Mouse (Mus musculus) neural tube, embryonic 13.5 days (tissue): ENCODE measurements around the gene Camta1. TPM values are rescaled to one million over a fixed set of nuclear protein-coding genes. Genes with fewer than 3 reads are reported as not detected.

ENCODE experiments used
- ATAC-seq: fragments of 200-750 bp; cut with Nextera tagmentation; 2 replicates; pipeline ENCODE4 v1.8.0; 2017; ENCODE audit warnings: low read depth, mild to moderate bottlenecking, moderate TSS enrichment, moderate library complexity
- H3K27ac ChIP-seq: fragments of 300-500 bp; sonication (generic); replicated peaks from 2 replicates; pipeline ENCODE4 v1.5.1; 2015; ENCODE audit warnings: moderate library complexity, mild to moderate bottlenecking, inconsistent platforms
- H3K27me3 ChIP-seq: fragments of 300-500 bp; sonication (generic); 2 replicates; pipeline ENCODE4 v1.6.1; 2015; ENCODE audit warnings: mild to moderate bottlenecking, inconsistent platforms
- H3K36me3 ChIP-seq: fragments of 300-500 bp; sonication (generic); 2 replicates; pipeline ENCODE4 v1.6.1; 2015; ENCODE audit warnings: mild to moderate bottlenecking, inconsistent platforms
- H3K4me1 ChIP-seq: fragments of 300-500 bp; sonication (generic); replicated peaks from 2 replicates; pipeline ENCODE4 v1.6.1; 2015; ENCODE audit warnings: inconsistent platforms
- H3K4me2 ChIP-seq: fragments of 300-500 bp; sonication (generic); 2 replicates; pipeline ENCODE4 v1.6.1; 2015; ENCODE audit warnings: inconsistent platforms, mild to moderate bottlenecking, moderate library complexity
- H3K4me3 ChIP-seq: fragments of 300-500 bp; sonication (generic); 2 replicates; pipeline ENCODE4 v1.5.1; 2015; ENCODE audit warnings: mild to moderate bottlenecking, inconsistent platforms
- H3K9ac ChIP-seq: fragments of 300-500 bp; sonication (generic); 2 replicates; pipeline ENCODE4 v1.6.1; 2015; ENCODE audit warnings: moderate library complexity, mild to moderate bottlenecking, inconsistent platforms
- H3K9me3 ChIP-seq: fragments of 300-500 bp; sonication (generic); 2 replicates; pipeline ENCODE4 v1.6.1; 2016; ENCODE audit warnings: inconsistent platforms
- WGBS: fragments of 180-500 bp; shearing (Covaris S2); methylation state at CpG from one replicate; pipeline ENCODE4 v1.1.7; 2015; 5-methylcytosine and 5-hydroxymethylcytosine counted together
- polyA plus RNA-seq: library from polyadenylated mRNA; unstranded; fragments of >200 nt; fragmentation: Nextera tagmentation; extraction: Ambion mirVana; gene quantifications from 2 replicates; pipeline ENCODE4 v1.2.1, GENCODE M21; 2015

Gene Camta1
- polyA plus RNA-seq, result 165 and 175 TPM in 2 replicates

DNA sequence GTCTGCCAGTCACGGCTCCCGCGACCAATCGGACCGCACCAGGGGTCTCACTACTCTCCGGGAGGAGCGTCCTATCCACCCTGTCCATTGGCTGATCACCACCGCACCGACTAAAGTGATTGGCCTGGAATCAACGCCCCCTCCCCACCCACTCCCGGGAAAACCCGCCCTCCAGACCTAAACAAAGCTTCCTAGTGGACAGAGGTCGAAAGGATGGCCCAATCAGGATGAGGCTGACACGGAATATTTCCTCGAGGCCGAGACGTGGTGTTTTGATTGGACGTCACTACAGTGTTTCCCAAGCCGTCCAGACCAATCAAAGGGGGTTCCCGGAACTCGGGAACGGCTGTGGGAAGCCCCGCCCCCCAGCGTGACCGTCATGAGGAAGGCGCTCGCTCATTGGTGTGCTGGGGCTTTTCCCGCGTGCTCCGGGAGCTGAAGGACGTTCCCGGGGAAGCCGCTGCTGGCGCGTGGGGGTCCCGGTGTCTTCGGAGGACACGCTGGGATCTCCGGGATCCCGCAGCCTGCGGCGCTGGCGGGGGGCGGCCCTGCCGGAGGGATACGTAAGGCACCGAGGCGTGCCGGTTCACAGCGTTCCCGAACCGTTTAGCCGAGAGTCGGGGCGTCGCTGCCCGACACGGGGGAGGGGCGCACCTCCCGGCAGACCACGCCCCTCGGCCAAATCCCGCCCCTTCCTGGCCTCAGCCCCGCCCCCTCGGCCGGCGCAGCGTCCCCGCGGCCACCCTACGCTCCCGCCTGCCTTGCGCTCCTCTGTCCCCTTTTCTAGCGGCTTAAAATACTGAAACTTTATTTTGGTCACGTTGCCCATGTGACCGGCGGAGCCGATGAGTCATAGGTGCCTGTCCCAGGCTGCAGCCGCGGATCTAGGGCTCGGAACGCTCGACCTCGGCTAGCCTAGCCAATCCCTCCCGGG lies at the start of gene Camta1:
Camta1 (minus strand) TSS at position 71 of the 934 bp plus-strand sequence.
- H3K27me3 ChIP-seq, result peaks cover 3% of the 10 kb centered on the region; the same call in 1 of the 2 replicates
- ATAC-seq, result peak; percentile 98
- H3K36me3 ChIP-seq, result no peaks in the 10 kb centered on the region
- H3K27ac ChIP-seq, result peak within 1 kb of the TSS; percentile 94
- under 1% methylated on average over 85 of the region's 85 CpGs for WGBS
- H3K4me3 ChIP-seq, result peak within 1 kb of the TSS; percentile 81
- H3K9me3 ChIP-seq, result no peaks in the 10 kb centered on the region
- peaks cover 44% of the 10 kb centered on the region for H3K4me1 ChIP-seq
- H3K4me2 ChIP-seq, result peak within 1 kb of the TSS; percentile 93
- H3K9ac ChIP-seq, result peak within 1 kb of the TSS; percentile 90

DNA sequence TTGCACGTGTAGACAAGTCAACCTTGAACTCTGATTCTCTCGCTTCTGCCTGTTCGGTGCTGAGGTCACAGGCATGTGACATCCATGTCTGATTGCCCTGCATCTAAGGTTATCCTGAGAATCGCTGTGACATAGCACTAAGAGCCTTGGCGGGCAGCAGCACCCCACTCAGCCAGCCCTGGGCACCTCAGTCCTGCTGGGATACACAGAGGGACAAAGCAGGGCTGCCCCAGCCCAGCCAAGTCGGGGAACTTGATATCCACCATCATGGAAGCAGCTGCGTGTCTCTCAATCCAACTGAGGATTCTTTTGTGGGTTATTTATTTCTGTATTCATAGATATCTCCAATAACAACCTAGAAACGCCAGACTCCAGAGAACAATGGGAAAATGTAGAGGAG lies 47.1 kb upstream of the Camta1 start:
- no peaks in the 10 kb centered on the region for H3K27me3 ChIP-seq
- H3K9ac ChIP-seq, result no peak overlapping the region
- no peak overlapping the region; the same call in 1 of the 2 replicates for H3K27ac ChIP-seq
- H3K4me1 ChIP-seq, result peaks cover 29% of the 10 kb centered on the region
- H3K36me3 ChIP-seq, result no peaks in the 10 kb centered on the region
- no peak for ATAC-seq
- no peak overlapping the region for H3K4me2 ChIP-seq
- H3K9me3 ChIP-seq, result no peaks in the 10 kb centered on the region
- H3K4me3 ChIP-seq, result no peak overlapping the region
- 74% methylated on average over 8 of the region's 8 CpGs for WGBS

DNA sequence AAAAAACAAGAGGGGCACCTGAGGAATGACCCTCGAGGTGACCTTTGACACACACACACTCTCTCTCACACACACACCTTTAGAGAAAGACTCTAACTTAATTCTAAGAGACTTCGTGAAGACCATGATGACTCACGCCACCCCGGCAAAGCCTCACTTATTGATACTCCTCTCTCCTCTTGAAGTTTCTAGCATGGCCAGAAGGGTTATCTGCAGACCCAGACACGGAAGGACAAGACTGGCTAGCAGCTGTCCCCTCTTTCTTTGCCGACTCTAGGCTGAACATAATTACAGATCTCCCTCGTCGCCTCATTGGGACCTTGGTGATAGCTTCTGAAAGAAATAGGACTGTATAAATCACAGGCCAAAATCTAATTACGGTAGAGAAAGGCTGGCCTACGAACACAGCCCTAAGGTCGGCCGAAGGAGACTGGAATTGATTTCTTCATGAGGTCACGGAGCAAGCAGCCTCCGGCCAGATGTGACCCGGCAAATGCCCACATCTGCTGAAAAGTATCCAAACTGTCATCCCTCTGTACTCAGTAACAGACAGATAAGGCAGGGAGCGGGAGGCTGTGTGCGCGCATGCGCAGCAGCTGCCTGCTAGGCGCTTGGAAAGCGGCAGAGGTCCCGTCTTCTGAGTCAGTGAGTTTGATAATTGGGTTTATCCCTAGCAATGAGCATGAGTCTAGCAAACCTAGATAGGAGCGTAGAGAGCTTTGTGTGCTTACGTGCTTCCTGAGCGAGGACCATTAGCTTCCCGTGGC lies 46.1 kb upstream of the Camta1 start:
- 70% methylated on average over 26 of the region's 26 CpGs for WGBS
- Histone ChIP-seq H3K36me3 (no peaks in the 10 kb centered on the region), H3K27ac (no peak overlapping the region), H3K9ac (no peak overlapping the region), H3K27me3 (no peaks in the 10 kb centered on the region), H3K4me1 (peaks cover 29% of the 10 kb centered on the region), H3K9me3 (no peaks in the 10 kb centered on the region), H3K4me3 (no peak overlapping the region), H3K4me2 (no peak overlapping the region)
- peak; percentile 47; the same call in 1 of the 2 replicates for ATAC-seq

DNA sequence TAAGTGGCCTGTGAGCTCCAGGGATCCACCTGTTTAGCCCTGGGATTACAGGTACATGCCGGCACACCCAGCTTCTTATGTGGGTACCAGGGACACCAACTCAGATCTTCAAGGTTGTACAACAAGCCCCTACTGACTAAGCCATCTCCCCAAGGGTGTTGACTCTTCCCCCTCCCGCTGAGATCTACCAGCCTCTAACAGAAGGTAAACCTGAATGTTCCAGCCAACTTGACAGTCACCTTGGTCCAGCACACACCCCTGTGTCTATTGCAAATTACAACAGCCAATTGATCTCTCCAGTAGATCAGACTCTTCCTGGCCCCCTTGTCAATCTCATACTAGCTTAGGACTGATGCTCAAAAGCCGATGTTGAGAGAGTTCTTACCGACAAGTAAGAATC lies 43.9 kb upstream of the Camta1 start:
- peaks cover 29% of the 10 kb centered on the region for H3K4me1 ChIP-seq
- WGBS, result 74% methylated on average over 4 of the region's 4 CpGs
- H3K27ac ChIP-seq, result no peak overlapping the region
- H3K9ac ChIP-seq, result no peak overlapping the region
- no peak overlapping the region for H3K4me3 ChIP-seq
- no peaks in the 10 kb centered on the region; the same call in 1 of the 2 replicates for H3K27me3 ChIP-seq
- no peak overlapping the region for H3K4me2 ChIP-seq
- ATAC-seq, result no peak
- no peaks in the 10 kb centered on the region for H3K36me3 ChIP-seq
- no peaks in the 10 kb centered on the region for H3K9me3 ChIP-seq

DNA sequence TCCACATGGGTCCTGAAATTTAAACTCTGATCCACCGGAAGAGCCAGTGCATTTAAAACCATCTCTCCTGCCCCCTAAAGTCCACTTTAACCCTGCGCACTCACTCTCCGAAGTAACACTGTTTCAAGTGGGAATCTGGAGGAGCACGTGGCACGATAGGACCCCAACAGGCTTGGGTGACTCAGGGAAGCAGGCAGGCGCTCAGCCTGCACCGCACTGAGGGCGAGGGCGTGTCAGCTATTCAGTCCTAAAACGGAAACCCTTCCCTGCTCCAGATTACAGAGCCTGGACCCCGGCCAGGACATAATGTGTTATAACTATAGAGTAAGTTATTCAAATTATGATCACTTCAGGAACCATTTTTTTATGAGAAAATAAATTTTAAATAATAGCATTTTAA lies 42.4 kb upstream of the Camta1 start:
- no peak for ATAC-seq
- WGBS, result 53% methylated on average over 11 of the region's 11 CpGs
- Histone ChIP-seq H3K4me2 (no peak overlapping the region), H3K4me3 (no peak overlapping the region), H3K27me3 (no peaks in the 10 kb centered on the region; the same call in 1 of the 2 replicates), H3K27ac (no peak overlapping the region), H3K4me1 (peaks cover 30% of the 10 kb centered on the region), H3K9ac (no peak overlapping the region), H3K9me3 (no peaks in the 10 kb centered on the region), H3K36me3 (no peaks in the 10 kb centered on the region)

DNA sequence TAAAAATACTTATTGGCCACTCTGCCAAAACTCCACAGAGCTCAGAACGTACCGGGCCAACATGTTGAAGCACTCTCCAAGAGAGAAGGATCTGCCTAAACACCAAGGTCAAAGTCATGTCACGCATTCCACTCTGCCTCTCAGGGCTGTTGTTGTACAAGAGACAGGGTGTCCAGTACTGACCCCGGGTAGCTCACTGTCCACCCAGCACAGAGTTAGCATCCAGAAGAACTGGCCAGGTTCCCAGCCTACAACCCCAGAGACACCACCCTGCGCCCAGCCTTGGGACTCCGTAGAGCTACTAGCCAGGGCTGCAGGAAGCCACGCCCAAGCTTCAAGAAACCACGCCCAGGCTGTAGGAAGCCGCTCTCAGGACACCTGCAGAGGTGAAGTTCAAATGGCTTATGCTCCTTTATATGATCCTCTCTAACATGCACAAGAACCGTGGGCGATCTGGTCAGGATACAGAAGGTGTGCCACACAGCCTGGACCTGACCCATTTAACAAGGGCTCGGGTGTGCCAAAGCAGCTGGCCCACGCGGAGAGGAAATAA lies 41.1 kb upstream of the Camta1 start:
- H3K9ac ChIP-seq, result no peak overlapping the region
- 54% methylated on average over 14 of the region's 14 CpGs for WGBS
- H3K4me1 ChIP-seq, result peaks cover 24% of the 10 kb centered on the region
- no peak for ATAC-seq
- H3K9me3 ChIP-seq, result no peaks in the 10 kb centered on the region
- H3K27me3 ChIP-seq, result no peaks in the 10 kb centered on the region; the same call in 1 of the 2 replicates
- no peak overlapping the region for H3K4me3 ChIP-seq
- H3K36me3 ChIP-seq, result no peaks in the 10 kb centered on the region
- H3K4me2 ChIP-seq, result no peak overlapping the region
- H3K27ac ChIP-seq, result no peak overlapping the region

DNA sequence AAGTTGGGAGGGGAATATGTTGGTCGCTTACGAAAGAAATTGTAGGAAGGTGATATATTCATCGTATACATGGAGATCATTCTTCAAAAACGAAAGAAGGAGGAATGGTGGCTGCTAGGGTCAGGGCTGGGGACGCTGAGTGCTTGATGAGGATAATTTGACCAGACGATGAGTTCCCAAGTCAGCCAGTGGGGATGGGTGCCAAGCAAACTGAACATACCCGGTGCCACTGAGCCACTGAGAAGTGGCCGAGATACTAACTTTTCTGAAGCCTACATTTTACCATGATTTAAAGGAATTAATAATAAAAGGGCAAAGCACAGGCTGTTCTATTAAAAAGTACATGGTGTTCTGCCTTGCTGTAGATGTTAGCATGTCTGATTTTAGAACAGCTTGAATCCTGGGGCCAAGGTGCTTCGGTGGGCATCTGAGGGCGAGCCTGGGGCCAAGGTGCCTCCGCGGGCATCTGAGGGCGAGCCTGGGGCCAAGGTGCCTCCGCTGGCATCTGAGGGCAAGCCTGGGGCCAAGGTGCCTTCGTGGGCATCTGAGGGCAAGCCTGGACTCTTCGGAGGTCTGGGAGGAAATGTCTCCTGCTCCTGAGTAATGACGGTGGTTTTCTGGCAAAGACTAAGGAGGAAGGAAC lies 40.5 kb upstream of the Camta1 start:
- WGBS, result 84% methylated on average over 17 of the region's 17 CpGs
- H3K27ac ChIP-seq, result no peak overlapping the region
- H3K36me3 ChIP-seq, result no peaks in the 10 kb centered on the region
- H3K9me3 ChIP-seq, result no peaks in the 10 kb centered on the region
- no peak overlapping the region for H3K4me2 ChIP-seq
- ATAC-seq, result no peak
- peaks cover 22% of the 10 kb centered on the region for H3K4me1 ChIP-seq
- no peak overlapping the region for H3K9ac ChIP-seq
- H3K27me3 ChIP-seq, result no peaks in the 10 kb centered on the region; the same call in 1 of the 2 replicates
- no peak overlapping the region for H3K4me3 ChIP-seq

DNA sequence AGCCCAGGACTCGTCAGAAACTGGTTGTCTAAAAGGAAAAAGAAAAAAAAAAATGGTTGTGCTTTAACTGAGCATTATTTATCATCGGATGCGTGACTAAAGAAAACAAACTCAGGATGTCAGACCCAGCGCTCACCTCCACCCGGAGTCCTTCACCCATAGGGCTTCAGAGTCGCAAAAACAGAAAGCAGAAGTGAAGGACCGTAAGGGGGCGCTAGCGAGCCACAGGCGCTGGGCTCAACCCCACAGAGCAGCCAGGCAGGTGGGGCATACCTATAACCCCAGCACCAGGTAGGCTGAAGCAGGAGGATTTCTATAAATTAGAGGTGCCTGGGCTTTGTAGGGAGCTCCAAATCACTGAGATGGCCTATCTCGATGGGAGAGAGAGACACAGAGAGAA lies 39.7 kb upstream of the Camta1 start:
- Histone ChIP-seq H3K4me1 (peaks cover 17% of the 10 kb centered on the region), H3K36me3 (no peaks in the 10 kb centered on the region), H3K4me3 (no peak overlapping the region), H3K27ac (no peak overlapping the region), H3K27me3 (no peaks in the 10 kb centered on the region; the same call in 1 of the 2 replicates), H3K9ac (no peak overlapping the region), H3K9me3 (no peaks in the 10 kb centered on the region), H3K4me2 (no peak overlapping the region)
- WGBS, result 69% methylated on average over 11 of the region's 11 CpGs
- no peak for ATAC-seq

DNA sequence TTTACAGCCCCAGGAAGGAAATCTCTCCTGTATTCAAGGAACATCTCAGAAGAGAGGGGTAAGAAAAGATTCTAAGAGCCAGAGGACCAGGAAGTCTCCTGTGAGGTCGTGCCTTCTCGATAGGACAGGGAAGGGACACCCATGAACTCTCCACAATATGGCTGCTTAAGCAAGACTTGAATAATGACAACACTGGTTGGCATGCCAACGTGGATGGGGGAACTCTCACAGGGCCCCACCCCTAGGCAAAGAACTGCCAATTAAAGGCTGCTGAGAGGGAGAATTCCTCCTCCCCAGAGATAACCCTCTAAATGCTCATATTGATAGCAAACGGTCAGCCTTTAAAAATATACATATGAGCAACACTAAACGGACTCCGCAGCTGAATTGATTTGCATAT lies 39.1 kb upstream of the Camta1 start:
- no peaks in the 10 kb centered on the region; the same call in 1 of the 2 replicates for H3K27me3 ChIP-seq
- no peak for ATAC-seq
- no peaks in the 10 kb centered on the region for H3K9me3 ChIP-seq
- no peaks in the 10 kb centered on the region for H3K36me3 ChIP-seq
- no peak overlapping the region for H3K4me3 ChIP-seq
- WGBS, result 73% methylated on average over 6 of the region's 6 CpGs
- no peak overlapping the region for H3K4me2 ChIP-seq
- no peak overlapping the region for H3K27ac ChIP-seq
- peaks cover 10% of the 10 kb centered on the region for H3K4me1 ChIP-seq
- no peak overlapping the region for H3K9ac ChIP-seq

DNA sequence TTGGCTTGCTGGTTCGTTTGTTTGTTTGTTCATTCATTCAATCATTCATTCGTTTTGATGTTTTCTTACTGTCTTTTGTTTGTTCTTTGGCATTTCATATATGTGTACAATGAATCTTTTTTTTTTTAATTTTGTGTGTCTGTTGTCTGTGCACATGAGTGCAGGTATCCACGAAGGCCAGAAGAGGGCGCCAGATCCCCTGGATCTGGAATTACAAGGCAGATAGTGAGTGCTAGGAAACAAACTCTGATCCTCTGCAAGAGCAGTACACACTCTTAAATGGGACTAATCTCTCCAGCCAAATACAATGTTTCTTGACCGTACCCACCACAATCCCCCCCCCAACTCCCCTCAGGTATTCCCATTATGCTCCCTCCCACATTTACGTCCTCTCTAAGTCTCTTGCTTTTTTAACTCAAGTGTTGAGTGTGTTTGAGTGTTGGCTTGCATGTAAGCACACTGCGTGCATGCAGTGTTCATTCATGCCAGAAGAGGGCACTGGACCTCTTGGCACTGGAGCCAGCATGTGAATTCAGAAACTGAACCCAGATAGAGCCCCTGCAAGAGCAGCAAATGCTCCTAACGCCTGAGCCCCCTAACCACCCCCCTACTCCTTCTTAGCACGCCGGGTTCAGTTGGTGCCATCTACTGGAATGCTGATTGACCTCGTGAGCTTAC lies 38.2 kb upstream of the Camta1 start:
- Histone ChIP-seq H3K27ac (0 out of 2 replicates have a peak overlapping the region, but pooled peaks have one; percentile 52), H3K4me2 (no peak overlapping the region), H3K4me3 (no peak overlapping the region), H3K9me3 (no peaks in the 10 kb centered on the region), H3K9ac (no peak overlapping the region), H3K4me1 (peaks cover 9% of the 10 kb centered on the region), H3K36me3 (no peaks in the 10 kb centered on the region), H3K27me3 (no peaks in the 10 kb centered on the region; the same call in 1 of the 2 replicates)
- ATAC-seq, result no peak
- WGBS, result 72% methylated on average over 11 of the region's 11 CpGs

DNA sequence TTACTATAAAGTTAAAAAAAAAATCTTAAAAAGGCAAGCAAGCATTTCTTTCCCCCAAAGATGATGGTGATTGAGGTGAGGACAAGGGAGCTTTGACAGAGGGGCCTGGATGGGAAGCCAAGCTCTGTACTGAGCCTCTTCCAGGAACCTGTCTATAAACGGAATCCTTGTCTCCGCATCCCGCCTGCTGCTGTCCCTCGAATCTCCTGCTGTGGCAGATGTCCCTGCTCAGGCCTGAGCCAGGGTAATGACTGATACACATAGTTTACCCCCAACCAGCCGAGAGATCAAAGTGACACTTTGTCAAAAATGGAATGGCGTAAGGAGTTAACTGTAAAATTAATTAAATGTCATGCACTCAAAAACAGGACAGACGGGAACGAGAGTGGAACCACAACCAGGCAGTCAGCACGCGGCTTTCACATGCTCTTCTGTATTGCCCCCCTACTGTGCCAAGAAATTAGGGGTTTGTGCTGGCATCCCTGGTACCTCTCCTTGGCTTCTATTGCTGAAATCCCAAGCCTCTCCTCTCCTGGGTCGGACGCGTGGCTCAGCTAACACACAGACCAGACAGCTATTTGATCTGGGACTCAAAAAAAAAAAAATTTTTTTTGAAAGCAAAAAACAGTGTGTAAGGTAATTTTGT lies 37.0 kb upstream of the Camta1 start:
- H3K4me3 ChIP-seq, result no peak overlapping the region
- WGBS, result 42% methylated on average over 13 of the region's 13 CpGs
- H3K4me2 ChIP-seq, result no peak overlapping the region
- no peak for ATAC-seq
- H3K36me3 ChIP-seq, result no peaks in the 10 kb centered on the region
- H3K4me1 ChIP-seq, result peaks cover 9% of the 10 kb centered on the region
- H3K9me3 ChIP-seq, result no peaks in the 10 kb centered on the region
- H3K27ac ChIP-seq, result no peak overlapping the region
- H3K9ac ChIP-seq, result no peak overlapping the region
- H3K27me3 ChIP-seq, result no peaks in the 10 kb centered on the region; the same call in 1 of the 2 replicates
